Mouse (Mus musculus): ENCODE data around the gene Arhgap40. TPM values are rescaled to one million over a fixed set of nuclear protein-coding genes. Genes with fewer than 3 reads are reported as not detected.

The Arhgap40 gene
- polyA plus RNA-seq, 1 experiment from 2014 or later = not detected

- no peak for ATAC-seq
- Histone ChIP-seq H3K9ac (ENCODE audit: low read depth, low read length) (no peak overlapping the region), H3K4me1 (replicated peaks; ENCODE audit: control insufficient read depth, insufficient read depth, low read length) (0 out of 2 replicates have a peak, but pooled peaks cover 5% of the 10 kb centered on the region), H3K9me3 (ENCODE audit: control insufficient read depth) (no peaks in the 10 kb centered on the region), H3K27me3 (replicated peaks; ENCODE audit: control insufficient read depth, insufficient read depth, low read length) (peaks cover 23% of the 10 kb centered on the region), H3K36me3 (ENCODE audit: control insufficient read depth, insufficient read depth) (no peaks in the 10 kb centered on the region), H3K4me3 (ENCODE audit: low read depth, low read length) (peak overlapping the region; percentile 23; the same call in 1 of the 2 replicates), H3K4me2 (replicated peaks; ENCODE audit: low read depth) (peak overlapping the region; percentile 51), H3K27ac (ENCODE audit: low read depth, low read length) (no peak overlapping the region)
- WGBS = 3% methylated on average over 20 of the region's 20 CpGs
- peak; percentile 83 for TF ChIP-seq CTCF (IDR thresholded peaks at IDR 0.05; ENCODE audit: low read depth)
Measured at GRCm38 (mm10) chr2:158556225-158556624, 43.6 kb downstream of the Arhgap40 start.

- 0 out of 2 replicates have a peak, but pooled peaks cover 5% of the 10 kb centered on the region for H3K4me1 ChIP-seq (replicated peaks; ENCODE audit: control insufficient read depth, insufficient read depth, low read length)
- no peaks in the 10 kb centered on the region for H3K36me3 ChIP-seq (ENCODE audit: control insufficient read depth, insufficient read depth)
- no peak overlapping the region for H3K4me2 ChIP-seq (replicated peaks; ENCODE audit: low read depth)
- no peak overlapping the region for H3K9ac ChIP-seq (ENCODE audit: low read depth, low read length)
- 4% methylated on average over 5 of the region's 5 CpGs for WGBS
- no peak overlapping the region for H3K27ac ChIP-seq (ENCODE audit: low read depth, low read length)
- ATAC-seq = no peak
- H3K4me3 ChIP-seq (ENCODE audit: low read depth, low read length) = no peak overlapping the region
- H3K9me3 ChIP-seq (ENCODE audit: control insufficient read depth) = no peaks in the 10 kb centered on the region
- no peak for TF ChIP-seq CTCF (IDR thresholded peaks at IDR 0.05; ENCODE audit: low read depth)
- H3K27me3 ChIP-seq (replicated peaks; ENCODE audit: control insufficient read depth, insufficient read depth, low read length) = peaks cover 23% of the 10 kb centered on the region
Measured at GRCm38 (mm10) chr2:158556750-158557149, 44.2 kb downstream of the Arhgap40 start.

- H3K9me3 ChIP-seq (ENCODE audit: control insufficient read depth) = no peaks in the 10 kb centered on the region
- no peaks in the 10 kb centered on the region for H3K36me3 ChIP-seq (ENCODE audit: control insufficient read depth, insufficient read depth)
- H3K27ac ChIP-seq (ENCODE audit: low read depth, low read length) = no peak overlapping the region
- no peak for ATAC-seq
- peaks cover 6% of the 10 kb centered on the region; the same call in 1 of the 2 replicates for H3K27me3 ChIP-seq (replicated peaks; ENCODE audit: control insufficient read depth, insufficient read depth, low read length)
- no peak overlapping the region for H3K4me3 ChIP-seq (ENCODE audit: low read depth, low read length)
- no peak overlapping the region for H3K4me2 ChIP-seq (replicated peaks; ENCODE audit: low read depth)
- H3K4me1 ChIP-seq (replicated peaks; ENCODE audit: control insufficient read depth, insufficient read depth, low read length) = 0 out of 2 replicates have a peak, but pooled peaks cover 5% of the 10 kb centered on the region
- no peak overlapping the region for H3K9ac ChIP-seq (ENCODE audit: low read depth, low read length)
- no peak for TF ChIP-seq CTCF (IDR thresholded peaks at IDR 0.05; ENCODE audit: low read depth)
- WGBS = 34% methylated on average over 6 of the region's 6 CpGs
Measured at GRCm38 (mm10) chr2:158559945-158560344, 47.3 kb downstream of the Arhgap40 start.

GRCm38 (mm10) chr2:158560801-158561200 is 48.2 kb downstream of the Arhgap40 start:
- 16% methylated on average over 9 of the region's 9 CpGs for WGBS
- peaks cover 4% of the 10 kb centered on the region; the same call in 1 of the 2 replicates for H3K27me3 ChIP-seq (replicated peaks; ENCODE audit: control insufficient read depth, insufficient read depth, low read length)
- ATAC-seq = no peak
- H3K4me1 ChIP-seq (replicated peaks; ENCODE audit: control insufficient read depth, insufficient read depth, low read length) = 0 out of 2 replicates have a peak, but pooled peaks cover 4% of the 10 kb centered on the region
- H3K4me2 ChIP-seq (replicated peaks; ENCODE audit: low read depth) = no peak overlapping the region
- no peak for TF ChIP-seq CTCF (IDR thresholded peaks at IDR 0.05; ENCODE audit: low read depth)
- H3K36me3 ChIP-seq (ENCODE audit: control insufficient read depth, insufficient read depth) = no peaks in the 10 kb centered on the region
- H3K4me3 ChIP-seq (ENCODE audit: low read depth, low read length) = no peak overlapping the region
- no peaks in the 10 kb centered on the region for H3K9me3 ChIP-seq (ENCODE audit: control insufficient read depth)
- H3K27ac ChIP-seq (ENCODE audit: low read depth, low read length) = no peak overlapping the region
- no peak overlapping the region for H3K9ac ChIP-seq (ENCODE audit: low read depth, low read length)

GRCm38 (mm10) chr2:158561371-158562144 is 49.0 kb downstream of the Arhgap40 start:
- 36% methylated on average over 3 of the region's 3 CpGs for WGBS
- ATAC-seq = no peak
- Histone ChIP-seq H3K9ac (ENCODE audit: low read depth, low read length) (no peak overlapping the region), H3K27me3 (replicated peaks; ENCODE audit: control insufficient read depth, insufficient read depth, low read length) (no peaks in the 10 kb centered on the region), H3K9me3 (ENCODE audit: control insufficient read depth) (no peaks in the 10 kb centered on the region), H3K4me1 (replicated peaks; ENCODE audit: control insufficient read depth, insufficient read depth, low read length) (no peaks in the 10 kb centered on the region), H3K36me3 (ENCODE audit: control insufficient read depth, insufficient read depth) (no peaks in the 10 kb centered on the region), H3K4me3 (ENCODE audit: low read depth, low read length) (no peak overlapping the region), H3K4me2 (replicated peaks; ENCODE audit: low read depth) (no peak overlapping the region), H3K27ac (ENCODE audit: low read depth, low read length) (no peak overlapping the region)
- TF ChIP-seq CTCF (IDR thresholded peaks at IDR 0.05; ENCODE audit: low read depth) = no peak

- no peaks in the 10 kb centered on the region for H3K9me3 ChIP-seq (ENCODE audit: control insufficient read depth)
- ATAC-seq = no peak
- WGBS = 23% methylated on average over 13 of the region's 13 CpGs
- H3K27ac ChIP-seq (ENCODE audit: low read depth, low read length) = no peak overlapping the region
- no peak overlapping the region for H3K4me3 ChIP-seq (ENCODE audit: low read depth, low read length)
- H3K9ac ChIP-seq (ENCODE audit: low read depth, low read length) = no peak overlapping the region
- no peaks in the 10 kb centered on the region; the same call in 1 of the 2 replicates for H3K27me3 ChIP-seq (replicated peaks; ENCODE audit: control insufficient read depth, insufficient read depth, low read length)
- no peaks in the 10 kb centered on the region for H3K4me1 ChIP-seq (replicated peaks; ENCODE audit: control insufficient read depth, insufficient read depth, low read length)
- H3K4me2 ChIP-seq (replicated peaks; ENCODE audit: low read depth) = no peak overlapping the region
- TF ChIP-seq CTCF (IDR thresholded peaks at IDR 0.05; ENCODE audit: low read depth) = no peak
- no peaks in the 10 kb centered on the region for H3K36me3 ChIP-seq (ENCODE audit: control insufficient read depth, insufficient read depth)
Measured at GRCm38 (mm10) chr2:158570421-158571081, 58.0 kb downstream of the Arhgap40 start.
